Mouse (Mus musculus): Measurements from ENCODE around the gene B3gnt9.

DNA sequence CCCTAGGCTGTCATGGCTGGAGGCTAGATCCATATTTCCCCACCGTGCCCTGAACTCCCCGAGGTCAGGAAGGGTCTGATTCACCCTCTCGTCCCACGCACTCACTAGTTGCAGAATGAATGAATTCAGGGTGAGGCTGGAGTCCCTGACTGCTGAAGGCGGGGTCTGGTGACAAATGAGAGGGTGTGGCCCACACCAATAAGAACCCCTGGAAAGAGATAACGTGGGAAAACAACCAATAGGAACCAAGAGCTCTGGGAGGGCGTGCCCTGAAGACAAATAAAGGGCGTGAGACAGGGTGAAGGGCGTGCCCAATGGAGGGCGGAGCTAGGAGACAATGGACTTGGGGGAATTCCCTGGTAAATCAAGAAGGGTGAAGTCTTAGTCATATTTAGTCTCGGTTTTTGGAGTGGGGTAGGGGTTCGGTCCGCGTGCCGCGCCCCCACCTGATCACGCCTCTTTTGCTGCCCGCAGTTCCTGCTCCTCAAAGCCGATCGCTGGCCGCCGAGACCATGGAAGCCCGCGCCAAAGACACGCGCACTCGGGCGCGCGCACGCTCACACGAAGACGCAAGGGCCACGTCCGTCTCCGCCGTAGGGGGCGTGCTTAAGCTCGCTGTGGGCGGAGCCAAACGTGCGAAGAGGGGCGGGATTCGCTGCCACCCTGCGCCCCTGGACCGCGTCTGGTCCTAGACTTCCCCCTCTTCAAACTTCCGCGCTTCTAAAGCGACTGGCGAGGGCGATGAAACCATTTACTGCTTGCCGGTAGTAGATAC is 34.2 kb upstream of the B3gnt9 start:
- no peak for TF ChIP-seq CTCF (IDR thresholded peaks at IDR 0.05; ENCODE audit: insufficient read depth, low read depth, low read length)
- peak; percentile 88 for TF ChIP-seq POLR2A (IDR thresholded peaks at IDR 0.05; ENCODE audit: insufficient read depth, low read depth, low read length)
